Mouse (Mus musculus): Measurements from ENCODE around the gene Efl1. TPM values are rescaled to one million over a fixed set of nuclear protein-coding genes. Genes with fewer than 3 reads are reported as not detected.
"Not testable (repeated sequence)": the region's sequence is repeated elsewhere in the genome, so short reads cannot be mapped to it uniquely, and the experiment has no call there.

Gene Efl1
- polyA plus RNA-seq, 1 experiment, result 10.3 TPM

DNA sequence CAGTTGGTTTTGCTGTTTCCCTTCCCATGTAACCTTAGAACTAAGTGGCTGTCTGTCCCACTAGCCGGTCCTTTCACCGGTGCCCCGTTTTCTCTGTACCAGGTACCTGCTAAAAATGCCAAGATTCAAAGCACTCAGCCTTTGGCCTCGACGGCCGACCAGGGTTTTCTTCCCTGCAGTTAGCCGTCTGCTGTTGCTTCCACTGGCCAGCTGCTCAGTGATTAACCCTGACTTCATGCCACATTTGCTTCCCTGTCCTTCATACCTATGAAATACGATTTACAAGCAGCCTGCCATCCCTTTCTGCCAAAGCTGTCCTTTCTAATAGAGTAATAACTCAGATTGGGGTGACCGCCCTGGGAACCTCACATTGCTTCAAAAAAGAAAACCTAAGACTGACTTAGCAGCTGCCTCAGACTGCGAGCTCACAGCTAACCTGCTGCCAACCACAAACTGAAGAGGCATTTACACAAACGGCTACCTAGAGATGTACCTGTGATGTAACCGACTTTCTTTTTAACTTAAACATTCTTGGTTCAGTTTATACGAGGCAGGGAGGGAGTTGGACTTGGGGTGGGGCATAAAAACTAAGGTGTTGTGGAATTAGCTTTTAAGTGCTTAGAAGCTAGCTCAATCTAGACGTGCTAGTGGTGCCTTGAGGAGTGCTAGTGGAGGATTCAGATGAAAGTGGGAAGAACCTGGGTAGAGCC is 77.5 kb downstream of the Efl1 start:
- TF ChIP-seq CTCF (IDR thresholded peaks at IDR 0.05; ENCODE audit: low read depth, low read length) (no peak), POLR2A (IDR thresholded peaks at IDR 0.05; ENCODE audit: borderline replicate concordance, low read depth, low read length) (no peak)
- H3K27ac ChIP-seq (ENCODE audit: insufficient read depth, low read depth, low read length), result no peak overlapping the region
- H3K4me3 ChIP-seq (ENCODE audit: insufficient read depth, low read length), result no peak overlapping the region
- no peaks in the 10 kb centered on the region; the same call in 1 of the 2 replicates for H3K4me1 ChIP-seq (ENCODE audit: control insufficient read depth, insufficient read depth, low read length)

DNA sequence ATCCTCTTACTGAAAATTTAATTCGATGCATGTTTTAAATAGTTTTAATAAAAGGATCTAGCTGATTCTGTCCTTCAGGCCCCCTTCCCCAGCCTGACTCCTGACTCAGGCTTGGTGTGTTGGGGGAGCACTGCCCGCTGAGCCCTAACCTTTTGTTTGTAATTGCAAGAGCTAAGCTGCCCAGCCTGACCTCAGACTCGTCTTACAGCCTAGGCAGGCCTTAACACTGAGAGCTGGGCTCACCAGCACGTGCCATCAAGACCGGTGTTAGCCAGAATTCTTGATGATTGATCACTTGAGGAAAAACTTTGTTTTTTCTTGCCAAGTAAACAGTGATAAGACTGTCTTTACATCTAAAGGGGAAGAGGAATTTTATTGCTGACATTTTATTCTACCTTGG is 78.7 kb downstream of the Efl1 start:
- H3K4me1 ChIP-seq (ENCODE audit: control insufficient read depth, insufficient read depth, low read length), result no peaks in the 10 kb centered on the region
- TF ChIP-seq CTCF (IDR thresholded peaks at IDR 0.05; ENCODE audit: low read depth, low read length) (no peak), POLR2A (IDR thresholded peaks at IDR 0.05; ENCODE audit: borderline replicate concordance, low read depth, low read length) (no peak)

DNA sequence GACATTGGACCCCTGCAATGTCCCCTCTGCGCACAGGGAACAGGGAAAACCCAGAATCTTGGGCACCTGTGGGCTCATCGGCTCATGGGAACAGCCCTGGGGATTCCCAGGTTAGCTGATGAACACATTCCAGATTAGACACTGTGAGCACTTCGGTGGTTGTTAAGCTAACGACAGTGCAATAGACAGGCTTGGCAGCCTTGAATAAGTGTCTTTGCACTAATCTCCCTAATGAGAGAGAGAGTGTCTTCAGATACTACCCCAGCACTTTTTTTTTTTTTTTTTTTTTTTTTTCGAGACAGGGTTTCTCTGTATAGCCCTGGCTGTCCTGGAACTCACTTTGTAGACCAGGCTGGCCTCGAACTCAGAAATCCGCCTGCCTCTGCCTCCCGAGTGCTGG is 80.6 kb downstream of the Efl1 start:
- not testable (repeated sequence) for H3K4me1 ChIP-seq (ENCODE audit: control insufficient read depth, insufficient read depth, low read length); H3K27ac ChIP-seq (ENCODE audit: insufficient read depth, low read depth, low read length); H3K4me3 ChIP-seq (ENCODE audit: insufficient read depth, low read length)

More for the DNA sequence above, 78.7 kb downstream of the Efl1 start:
- Histone ChIP-seq H3K4me3 (ENCODE audit: insufficient read depth, low read length) (no peak overlapping the region), H3K27ac (ENCODE audit: insufficient read depth, low read depth, low read length) (no peak overlapping the region)

DNA sequence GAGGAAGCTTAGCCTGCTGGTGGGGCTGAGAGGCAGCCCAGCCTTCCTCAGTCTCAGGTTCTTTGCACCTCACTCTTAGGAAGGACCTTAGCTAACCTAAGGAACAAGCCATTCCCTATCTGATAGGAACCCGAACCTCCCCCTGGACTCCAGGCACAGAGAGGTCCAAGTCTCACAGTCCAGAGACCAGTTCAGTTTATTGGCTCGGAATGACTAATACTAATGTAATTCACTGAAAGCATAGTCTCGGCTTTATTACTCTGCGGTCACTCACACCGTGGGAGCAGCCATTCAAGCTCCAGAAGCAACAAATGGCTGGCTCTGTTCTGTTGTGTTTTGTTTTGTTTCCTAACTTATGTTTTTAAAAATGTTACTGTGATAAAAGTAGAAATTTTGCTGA is 84.7 kb downstream of the Efl1 start:
- no peaks in the 10 kb centered on the region for H3K4me1 ChIP-seq (ENCODE audit: control insufficient read depth, insufficient read depth, low read length)
- no peak overlapping the region for H3K27ac ChIP-seq (ENCODE audit: insufficient read depth, low read depth, low read length)
- no peak overlapping the region for H3K4me3 ChIP-seq (ENCODE audit: insufficient read depth, low read length)
- TF ChIP-seq CTCF (IDR thresholded peaks at IDR 0.05; ENCODE audit: low read depth, low read length) (no peak), POLR2A (IDR thresholded peaks at IDR 0.05; ENCODE audit: borderline replicate concordance, low read depth, low read length) (no peak)

DNA sequence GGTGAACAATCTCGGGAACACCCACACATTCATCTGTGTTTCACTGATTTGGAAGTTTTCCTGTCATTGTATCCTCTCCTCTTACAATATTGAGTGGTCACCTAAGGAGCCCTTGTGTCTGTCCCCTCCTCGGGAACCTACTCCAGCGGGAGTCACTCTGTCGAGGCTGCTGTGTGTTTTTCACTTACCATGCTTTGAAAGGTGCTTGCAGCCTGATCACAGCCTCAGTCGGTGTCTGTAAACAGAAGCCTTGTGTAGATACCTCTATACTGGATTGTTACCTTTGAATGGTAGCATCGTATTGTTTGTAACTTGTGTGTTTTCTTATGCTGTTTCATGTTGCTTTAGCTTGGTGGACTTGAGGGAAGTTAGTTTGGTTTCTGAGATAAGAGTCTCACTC is 85.6 kb downstream of the Efl1 start:
- Histone ChIP-seq H3K4me3 (ENCODE audit: insufficient read depth, low read length) (no peak overlapping the region), H3K4me1 (ENCODE audit: control insufficient read depth, insufficient read depth, low read length) (no peaks in the 10 kb centered on the region), H3K27ac (ENCODE audit: insufficient read depth, low read depth, low read length) (no peak overlapping the region)
- TF ChIP-seq POLR2A (IDR thresholded peaks at IDR 0.05; ENCODE audit: borderline replicate concordance, low read depth, low read length) (no peak), CTCF (IDR thresholded peaks at IDR 0.05; ENCODE audit: low read depth, low read length) (no peak)

DNA sequence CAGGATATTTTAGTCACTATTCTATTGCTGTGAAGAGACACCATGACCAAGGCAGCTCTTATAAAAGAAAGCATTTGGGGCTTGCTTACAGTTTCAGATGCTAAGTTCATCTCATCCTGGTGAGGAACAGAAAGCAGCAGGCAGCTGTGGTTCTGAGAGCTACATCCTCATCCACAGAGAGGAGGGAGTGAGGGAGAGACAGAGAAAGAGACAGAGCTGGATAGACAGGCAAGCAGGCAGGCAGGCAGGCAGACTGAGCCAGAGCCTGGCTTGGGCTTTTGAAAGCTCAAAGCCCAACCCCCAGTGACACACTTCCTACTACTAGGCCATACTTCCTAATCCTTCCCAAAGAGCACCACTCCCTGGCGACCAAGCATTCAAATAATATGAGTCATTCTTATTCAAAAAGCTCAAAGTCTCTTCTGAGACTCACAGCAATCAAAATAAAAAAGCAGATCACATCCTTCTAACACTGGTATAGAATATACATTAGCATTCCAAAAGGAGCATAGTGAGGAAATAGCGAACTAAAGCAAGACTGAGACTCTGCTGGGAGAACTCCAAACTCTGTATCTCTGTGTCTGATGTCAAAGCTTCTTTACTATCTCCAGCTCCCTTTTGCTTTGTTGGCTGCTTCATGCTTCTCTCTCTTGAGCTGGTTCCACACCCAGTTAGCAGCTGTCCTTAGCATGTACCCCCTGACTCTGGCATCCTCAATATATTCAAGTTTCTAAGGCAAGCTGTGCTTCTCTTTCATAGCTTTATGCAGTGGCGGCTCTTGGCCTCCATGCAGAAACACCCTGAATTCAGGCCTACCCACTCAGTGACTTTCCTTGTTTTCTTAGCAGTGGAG is 86.6 kb downstream of the Efl1 start:
- no peaks in the 10 kb centered on the region for H3K4me1 ChIP-seq (ENCODE audit: control insufficient read depth, insufficient read depth, low read length)
- no peak overlapping the region for H3K27ac ChIP-seq (ENCODE audit: insufficient read depth, low read depth, low read length)
- no peak for TF ChIP-seq POLR2A (IDR thresholded peaks at IDR 0.05; ENCODE audit: borderline replicate concordance, low read depth, low read length)
- no peak for TF ChIP-seq CTCF (IDR thresholded peaks at IDR 0.05; ENCODE audit: low read depth, low read length)
- H3K4me3 ChIP-seq (ENCODE audit: insufficient read depth, low read length), result no peak overlapping the region

DNA sequence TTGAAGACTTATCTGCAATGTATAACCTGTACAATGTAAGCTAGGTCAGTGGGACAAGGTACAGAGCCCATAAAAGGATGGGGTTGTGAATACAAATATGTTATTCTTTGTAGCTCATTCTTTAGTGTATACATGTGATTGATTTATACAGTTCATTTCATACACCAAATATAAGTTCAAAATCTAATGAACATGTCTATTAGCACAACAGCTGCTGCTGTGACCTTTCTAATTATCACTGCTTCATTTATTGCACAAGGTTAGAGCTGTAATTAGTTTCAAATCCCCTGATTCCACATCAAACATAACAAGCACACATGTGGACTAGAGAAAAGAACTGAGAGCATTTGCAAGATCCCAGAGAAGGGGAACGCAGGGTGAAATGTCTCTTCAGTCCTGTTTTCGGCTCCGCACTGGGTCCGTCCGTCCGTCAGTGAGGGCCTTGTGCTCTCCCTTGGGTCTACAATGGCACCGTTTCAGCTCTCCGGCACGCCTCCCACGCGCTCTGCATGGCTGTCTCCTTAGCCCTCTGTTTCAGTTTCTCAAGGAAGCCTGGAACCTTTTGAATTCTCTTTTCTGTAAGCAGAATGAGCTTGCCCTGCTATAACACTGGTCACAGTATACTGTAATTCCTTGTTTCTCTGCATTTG is 94.8 kb downstream of the Efl1 start:
- no peak overlapping the region for H3K4me3 ChIP-seq (ENCODE audit: insufficient read depth, low read length)
- no peak overlapping the region for H3K27ac ChIP-seq (ENCODE audit: insufficient read depth, low read depth, low read length)
- H3K4me1 ChIP-seq (ENCODE audit: control insufficient read depth, insufficient read depth, low read length), result no peaks in the 10 kb centered on the region
- TF ChIP-seq CTCF (IDR thresholded peaks at IDR 0.05; ENCODE audit: low read depth, low read length), result no peak
- no peak for TF ChIP-seq POLR2A (IDR thresholded peaks at IDR 0.05; ENCODE audit: borderline replicate concordance, low read depth, low read length)

DNA sequence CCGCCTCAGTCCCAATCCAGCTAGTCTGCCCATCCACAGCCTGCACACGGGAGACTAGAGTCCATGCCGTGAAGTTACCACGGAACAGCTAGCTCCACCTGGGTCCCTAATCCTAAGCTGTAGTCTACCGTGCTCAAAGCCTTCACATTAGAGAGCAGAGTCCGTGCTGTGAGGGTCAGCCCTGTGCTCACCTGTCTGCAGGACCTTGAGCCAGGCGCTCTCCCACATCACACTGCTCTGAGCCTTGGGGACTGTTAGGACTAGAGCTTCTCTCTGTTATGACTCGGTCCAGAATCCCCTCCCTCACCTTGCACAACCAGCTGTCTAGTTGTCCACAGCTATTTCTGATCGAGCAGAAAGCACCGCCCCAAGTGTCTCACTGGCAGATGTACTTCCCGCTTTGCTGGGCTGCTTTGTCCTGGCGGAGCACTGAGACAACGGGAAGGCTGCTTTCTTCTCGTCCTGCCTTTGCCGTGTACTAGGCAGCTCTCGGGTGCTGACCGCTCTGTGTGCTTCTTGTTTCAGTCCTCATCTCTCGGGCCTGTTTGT is 95.8 kb downstream of the Efl1 start:
- Histone ChIP-seq H3K4me1 (ENCODE audit: control insufficient read depth, insufficient read depth, low read length) (peaks cover 6% of the 10 kb centered on the region), H3K27ac (ENCODE audit: insufficient read depth, low read depth, low read length) (no peak overlapping the region), H3K4me3 (ENCODE audit: insufficient read depth, low read length) (no peak overlapping the region)
- TF ChIP-seq POLR2A (IDR thresholded peaks at IDR 0.05; ENCODE audit: borderline replicate concordance, low read depth, low read length), result no peak
- no peak for TF ChIP-seq CTCF (IDR thresholded peaks at IDR 0.05; ENCODE audit: low read depth, low read length)

DNA sequence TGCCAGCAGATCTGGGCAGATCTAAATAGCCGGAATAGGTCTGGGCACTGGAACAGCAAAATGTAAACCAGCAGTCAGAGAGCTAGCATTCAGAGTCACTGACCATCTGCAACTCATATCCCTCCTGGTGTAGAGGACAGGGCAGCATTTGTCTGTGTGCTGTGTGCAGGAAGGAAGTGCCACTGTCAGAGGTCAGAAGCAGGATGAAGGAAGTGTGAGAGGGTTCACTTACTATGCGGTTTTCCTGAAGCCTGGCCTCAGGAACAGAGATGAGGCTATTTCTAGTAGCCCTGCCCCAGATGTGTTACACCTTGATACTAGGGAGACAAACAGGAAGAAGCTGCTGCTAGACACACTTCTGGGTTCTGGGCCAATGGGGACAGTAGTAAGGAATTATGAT is 100.4 kb downstream of the Efl1 start:
- Histone ChIP-seq H3K27ac (ENCODE audit: insufficient read depth, low read depth, low read length) (no peak overlapping the region), H3K4me1 (ENCODE audit: control insufficient read depth, insufficient read depth, low read length) (peaks cover 8% of the 10 kb centered on the region), H3K4me3 (ENCODE audit: insufficient read depth, low read length) (no peak overlapping the region)
- TF ChIP-seq CTCF (IDR thresholded peaks at IDR 0.05; ENCODE audit: low read depth, low read length) (no peak), POLR2A (IDR thresholded peaks at IDR 0.05; ENCODE audit: borderline replicate concordance, low read depth, low read length) (no peak)

DNA sequence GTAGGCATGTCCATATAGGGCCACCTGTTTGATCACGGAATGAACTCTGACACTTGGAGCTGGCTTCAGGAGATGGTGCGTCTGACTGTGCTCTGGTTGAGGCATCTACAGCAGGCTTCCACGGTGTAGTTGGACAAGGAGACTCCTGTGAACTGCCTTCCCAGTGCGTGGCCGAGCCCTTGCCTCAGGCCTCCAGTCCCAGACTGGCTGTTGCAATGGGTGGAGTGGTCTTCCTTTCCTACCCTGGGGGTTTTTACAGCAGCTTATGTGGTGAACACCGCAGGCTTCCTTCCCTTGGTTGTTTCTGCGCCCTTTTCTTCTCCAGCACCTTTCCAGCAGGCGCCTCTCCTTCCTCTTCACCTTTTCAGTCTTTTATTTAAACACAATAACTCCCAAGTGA is 100.8 kb downstream of the Efl1 start:
- H3K4me1 ChIP-seq (ENCODE audit: control insufficient read depth, insufficient read depth, low read length), result peaks cover 8% of the 10 kb centered on the region
- no peak overlapping the region for H3K4me3 ChIP-seq (ENCODE audit: insufficient read depth, low read length)
- TF ChIP-seq POLR2A (IDR thresholded peaks at IDR 0.05; ENCODE audit: borderline replicate concordance, low read depth, low read length) (no peak), CTCF (IDR thresholded peaks at IDR 0.05; ENCODE audit: low read depth, low read length) (no peak)
- H3K27ac ChIP-seq (ENCODE audit: insufficient read depth, low read depth, low read length), result no peak overlapping the region

Measured in bone marrow macrophage, adult 2 months (primary cell).